Mouse (Mus musculus) adrenal gland, adult 18-20 months (tissue): ENCODE measurements around the gene Sipa1l3. TPM values are rescaled to one million over a fixed set of nuclear protein-coding genes. Genes with fewer than 3 reads are reported as not detected.

Experiments
- DNase-seq, 2 experiments: peaks; one replicate each; pipeline ENCODE4 v3.0.0; 2021 to 2022; ENCODE audit warnings: low spot score in 2 of 2
- total RNA-seq, 2 experiments: library from RNA; stranded (reverse); gene quantifications; 1 replicate in 1 of 2; 2 replicates in 1 of 2; pipeline ENCODE4 v1.2.3; 2021

Sipa1l3 gene
- total RNA-seq, 2 experiments from 2014 or later = 23.5 to 42.5 TPM

DNA sequence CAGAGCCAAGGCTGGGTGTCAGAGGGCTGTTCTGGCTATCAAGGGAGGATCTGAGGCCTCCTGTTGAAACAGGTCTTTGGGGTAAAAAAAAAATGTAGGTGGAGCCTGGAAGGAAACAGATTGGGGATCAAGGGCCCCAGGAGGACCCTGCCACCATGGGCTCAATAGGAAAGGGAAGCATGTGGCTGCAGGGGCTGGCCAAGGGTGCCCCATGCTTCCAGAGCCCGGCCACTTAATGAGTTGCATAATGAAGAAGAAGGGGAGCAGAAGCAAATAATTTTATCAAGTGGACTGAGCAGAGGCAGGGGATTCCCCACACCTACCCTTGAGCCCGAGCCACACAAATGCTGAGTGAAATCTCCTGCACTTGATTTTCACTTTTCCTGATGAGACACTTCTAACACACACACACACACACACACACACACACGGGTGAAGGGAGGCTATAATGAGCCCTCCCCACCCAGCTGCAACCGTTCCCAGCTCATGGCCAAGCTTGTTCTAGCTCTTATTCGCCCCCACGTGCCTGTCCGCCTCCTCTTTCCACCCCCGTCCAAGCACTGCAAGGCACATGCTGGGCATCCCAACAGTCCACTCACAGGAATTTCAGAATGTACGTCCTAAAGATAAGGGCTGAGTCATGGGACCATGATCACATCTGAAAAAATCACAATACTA is 6.7 kb downstream of the Sipa1l3 start:
- peak in 1 of 2 experiments; percentile 39 for DNase-seq

DNA sequence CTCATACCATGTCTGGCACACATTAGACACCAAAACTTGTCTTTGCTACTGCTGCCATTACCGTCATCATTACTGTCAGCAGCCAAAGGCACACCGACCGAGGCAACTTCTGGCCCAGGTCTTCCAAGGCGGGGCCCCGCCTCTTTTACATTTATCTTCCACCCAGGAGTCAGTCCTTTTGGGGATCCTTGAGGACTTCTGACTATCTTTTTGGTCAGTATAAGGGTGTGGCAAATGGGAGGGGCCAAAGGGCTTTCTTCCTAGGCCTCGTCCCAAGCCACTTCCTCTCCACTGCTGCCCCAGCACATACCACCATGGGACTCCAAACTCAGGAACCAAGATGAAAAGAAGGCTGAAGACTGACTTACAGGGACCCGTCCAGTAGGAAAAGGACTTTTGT is 9.9 kb downstream of the Sipa1l3 start:
- DNase-seq = no peak

DNA sequence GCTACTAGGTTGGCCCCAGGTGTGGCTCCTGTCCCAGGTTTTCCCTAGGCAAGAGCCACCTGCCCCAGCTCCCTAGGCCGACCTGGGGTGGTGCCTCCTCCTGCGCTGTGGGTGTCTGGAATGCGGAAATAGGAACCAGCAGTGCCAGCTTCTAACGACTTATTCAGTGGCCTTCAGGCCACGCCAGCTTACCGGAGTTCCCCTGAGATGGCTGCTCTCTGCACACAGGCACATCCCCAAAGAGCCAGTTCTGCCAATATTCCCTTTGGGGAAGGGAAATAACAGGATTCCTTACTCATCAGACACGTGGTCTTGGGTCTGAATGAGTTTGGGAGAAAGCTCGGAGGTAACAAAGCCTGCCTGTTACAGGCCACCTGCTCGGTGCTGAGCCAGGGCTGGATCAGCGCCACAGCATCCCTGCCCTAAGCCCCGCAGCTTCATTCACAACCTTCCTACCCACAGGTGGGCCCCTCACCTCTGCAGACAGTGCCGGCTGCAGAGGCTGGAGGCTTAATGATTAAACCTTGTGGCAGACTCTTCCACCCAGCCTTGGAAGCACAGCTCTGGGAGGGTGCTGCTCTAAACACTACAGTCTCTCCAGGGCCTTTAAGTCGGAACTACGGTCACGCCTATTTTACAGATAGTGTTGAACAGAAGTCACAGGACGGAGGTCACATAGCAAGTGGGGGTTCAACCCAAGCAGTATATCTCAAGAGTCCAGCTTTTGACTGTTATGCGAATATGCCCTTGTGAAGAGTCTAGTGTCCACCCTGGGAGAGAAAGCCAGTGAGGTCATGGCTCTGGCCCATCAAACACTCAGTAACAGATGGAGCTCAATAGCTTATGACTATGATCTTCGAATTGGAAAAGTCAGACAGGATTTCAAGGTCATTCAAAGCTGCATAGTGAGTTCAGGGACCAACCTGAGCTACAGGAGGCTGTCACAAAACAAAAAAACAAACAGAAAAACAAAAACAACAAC is 12.8 kb downstream of the Sipa1l3 start:
- no peak for DNase-seq

DNA sequence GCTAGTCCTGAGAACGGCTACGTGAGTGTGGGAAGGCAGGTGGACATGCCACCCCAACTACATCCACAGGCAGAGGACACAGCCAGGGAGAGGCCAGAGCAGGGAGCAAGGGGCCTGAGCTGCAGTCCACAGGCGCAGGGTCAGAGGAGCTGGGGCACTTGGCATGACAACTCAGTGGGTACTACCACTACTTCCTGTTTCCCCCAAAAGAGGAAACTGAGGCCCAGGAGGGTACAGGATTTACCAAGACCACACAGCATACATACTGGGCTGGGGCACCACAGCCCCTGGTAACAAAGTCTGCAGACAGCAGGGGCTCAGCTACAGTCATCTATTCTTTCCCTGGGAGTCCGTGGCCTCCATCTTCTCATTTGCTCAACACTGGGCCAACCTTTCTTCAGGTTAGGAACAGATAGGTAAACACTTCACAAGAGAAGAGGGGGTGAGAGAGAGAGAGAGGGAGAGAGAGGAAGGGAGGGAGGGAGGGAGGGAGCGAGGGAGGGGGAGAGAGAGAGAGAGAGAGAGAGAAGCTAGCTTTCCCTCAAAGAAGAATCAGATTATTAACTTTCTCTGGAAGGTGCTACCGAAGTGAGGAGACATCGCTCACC is 13.7 kb downstream of the Sipa1l3 start:
- DNase-seq = no peak

DNA sequence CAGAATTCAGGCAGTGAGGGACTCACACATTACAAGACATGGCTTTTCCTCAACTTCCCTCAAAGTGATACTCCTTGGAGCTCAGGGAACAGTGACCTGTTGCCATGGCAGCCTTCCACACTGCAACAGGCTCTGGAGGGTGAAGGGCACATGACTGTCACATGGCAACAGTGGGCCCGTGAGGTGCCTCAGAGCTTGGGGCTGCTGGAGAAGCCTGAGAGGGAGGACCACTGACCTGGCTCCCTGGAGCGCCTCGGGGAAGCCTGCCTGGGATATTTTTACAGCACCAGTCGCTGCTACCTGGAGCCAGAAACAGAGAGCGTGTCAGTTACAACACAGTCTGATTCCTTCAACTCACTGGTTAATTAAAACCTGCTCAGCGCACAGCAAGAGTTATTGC is 14.8 kb downstream of the Sipa1l3 start:
- DNase-seq = no peak

DNA sequence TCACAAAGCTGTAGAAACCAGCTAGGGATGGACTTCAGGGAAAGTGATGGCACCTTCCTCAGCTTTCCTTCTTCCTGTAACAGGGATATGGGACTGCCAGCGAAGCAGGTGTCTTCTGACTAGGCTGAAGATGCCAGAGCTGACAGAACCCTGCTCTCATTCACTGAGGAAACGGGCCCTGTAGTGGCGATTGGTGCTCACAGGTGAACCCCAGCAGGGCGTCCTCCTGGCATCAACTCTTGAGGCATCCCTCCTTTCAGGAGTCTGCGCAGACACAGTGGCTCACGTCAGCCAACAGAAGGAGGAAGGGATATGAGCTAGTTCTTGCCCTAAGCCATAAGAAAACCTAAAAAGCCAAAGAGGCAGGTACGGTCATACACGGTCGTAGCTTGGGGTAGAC is 17.2 kb downstream of the Sipa1l3 start:
- no peak for DNase-seq

DNA sequence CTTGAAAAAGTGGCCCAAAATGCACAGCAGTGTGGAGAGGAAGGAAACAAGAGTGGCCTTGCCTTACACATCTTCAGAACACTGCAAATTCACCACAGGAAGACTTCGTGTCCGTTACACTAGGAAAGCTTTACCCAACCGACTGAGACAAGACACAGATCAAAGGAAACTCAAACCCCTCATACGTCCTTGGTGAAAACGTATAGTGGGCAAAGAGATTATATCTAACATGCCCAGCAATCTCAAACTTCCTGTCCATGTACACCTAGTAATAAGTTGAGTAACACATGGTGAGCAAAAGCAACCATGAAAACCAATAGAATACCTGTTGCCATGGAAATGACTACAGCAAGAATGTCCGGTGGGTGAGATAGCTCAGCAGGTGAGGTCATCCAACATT is 19.4 kb downstream of the Sipa1l3 start:
- no peak for DNase-seq

DNA sequence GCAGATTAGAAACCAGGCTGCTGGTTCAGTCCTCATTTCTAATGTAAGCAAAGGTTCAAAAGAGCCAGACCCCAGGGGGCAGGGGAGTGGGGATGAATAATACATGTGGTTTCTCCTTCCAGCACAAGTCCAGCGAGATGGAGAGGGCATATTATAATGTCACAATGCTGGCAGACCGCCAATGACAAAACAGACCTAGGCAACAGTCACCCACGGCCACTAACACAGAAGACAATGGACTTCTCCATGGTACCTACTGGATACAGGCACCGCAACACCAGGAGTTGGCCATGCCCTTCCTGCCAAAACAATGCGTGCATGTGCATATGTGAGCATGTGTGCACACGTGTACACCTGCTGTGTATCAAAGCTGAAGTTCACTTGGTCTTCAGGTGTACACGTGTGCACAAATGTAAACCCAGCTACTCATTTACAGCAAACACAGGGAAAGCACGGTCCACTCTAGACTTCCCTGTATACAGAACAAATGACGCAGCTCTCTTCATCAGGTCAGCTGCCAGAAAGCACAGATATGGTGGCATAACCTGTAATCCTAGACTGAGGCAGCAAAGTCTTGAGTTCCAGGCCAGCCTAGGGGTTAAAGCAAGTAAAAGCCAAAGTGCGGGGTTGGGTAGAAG is 21.4 kb downstream of the Sipa1l3 start:
- DNase-seq = peak; percentile 48 to 56

DNA sequence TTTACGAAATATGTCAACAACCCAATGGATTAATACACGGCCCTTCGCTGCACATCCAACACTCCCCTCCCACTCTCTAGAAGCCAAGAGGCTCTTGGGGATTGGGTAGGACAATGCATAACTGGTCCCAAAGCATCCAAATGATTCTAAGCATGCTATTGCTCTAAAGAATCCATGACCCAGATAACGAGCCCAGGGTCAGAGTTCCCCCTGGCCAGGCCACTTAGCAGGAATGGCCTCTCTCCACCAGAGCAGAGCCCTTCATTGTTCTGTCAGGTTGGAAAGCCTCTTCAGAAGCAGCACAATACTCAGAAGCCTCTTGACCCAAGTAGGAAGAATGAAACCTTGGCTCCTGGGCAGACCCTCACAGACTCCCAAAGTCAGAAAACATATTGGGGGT is 22.1 kb downstream of the Sipa1l3 start:
- DNase-seq = no peak

DNA sequence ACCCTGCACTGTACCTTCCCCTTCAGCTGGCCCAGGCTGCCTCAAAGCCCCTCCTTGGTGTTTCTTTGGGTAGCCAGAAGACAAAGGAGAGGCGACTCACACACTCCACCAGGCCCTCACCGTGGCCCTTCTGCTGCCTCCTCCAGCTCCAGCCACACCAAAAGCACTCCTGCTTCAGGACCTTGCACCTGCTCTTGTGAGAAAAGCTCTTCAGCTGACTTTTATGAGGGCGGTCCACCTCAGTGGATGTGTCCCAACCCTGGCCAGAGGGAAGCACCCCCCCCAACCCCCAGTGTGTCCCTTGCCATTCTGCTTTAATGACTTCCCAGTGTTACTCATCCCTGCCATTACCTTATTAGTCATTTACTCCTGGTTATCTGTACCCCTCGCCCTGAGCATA is 22.6 kb downstream of the Sipa1l3 start:
- DNase-seq = no peak

DNA sequence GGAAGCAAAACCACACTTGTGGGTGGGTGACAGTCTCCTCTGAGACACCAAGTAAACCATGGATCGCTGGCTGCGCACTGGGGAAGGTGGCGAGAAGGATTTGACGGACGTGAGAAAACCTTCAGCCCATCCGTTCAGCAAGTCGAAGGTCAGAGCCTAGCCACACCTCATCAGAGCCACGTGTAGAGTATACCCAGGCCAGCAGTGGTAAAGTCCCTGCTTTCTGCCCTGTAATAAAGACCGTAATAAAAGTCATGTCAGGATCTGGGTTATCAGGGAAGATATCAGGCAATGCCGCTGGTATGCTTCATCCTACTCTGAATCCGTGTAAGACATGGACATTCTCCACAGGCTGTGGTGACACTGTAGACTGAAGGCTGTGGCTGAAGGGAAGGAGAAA is 23.6 kb downstream of the Sipa1l3 start:
- DNase-seq = no peak

DNA sequence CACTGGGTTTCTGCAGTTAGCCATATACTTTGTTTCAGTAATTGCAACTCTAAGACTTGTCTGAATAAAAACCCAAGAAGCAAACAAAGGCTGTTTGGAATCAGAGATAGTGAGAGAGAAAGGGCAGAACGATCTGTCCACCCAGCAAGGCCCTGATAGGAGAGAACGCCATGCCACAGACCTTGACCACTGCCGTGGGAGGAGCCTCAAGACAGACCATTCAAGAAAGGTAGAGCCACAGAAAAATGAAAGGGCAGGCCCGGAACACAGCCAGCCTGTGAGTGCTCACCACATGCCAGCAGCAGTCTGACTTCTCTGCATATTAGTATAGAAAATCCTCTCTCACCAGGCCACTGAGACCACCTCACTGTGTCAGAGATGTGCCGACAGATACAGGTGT is 24.4 kb downstream of the Sipa1l3 start:
- no peak for DNase-seq

DNA sequence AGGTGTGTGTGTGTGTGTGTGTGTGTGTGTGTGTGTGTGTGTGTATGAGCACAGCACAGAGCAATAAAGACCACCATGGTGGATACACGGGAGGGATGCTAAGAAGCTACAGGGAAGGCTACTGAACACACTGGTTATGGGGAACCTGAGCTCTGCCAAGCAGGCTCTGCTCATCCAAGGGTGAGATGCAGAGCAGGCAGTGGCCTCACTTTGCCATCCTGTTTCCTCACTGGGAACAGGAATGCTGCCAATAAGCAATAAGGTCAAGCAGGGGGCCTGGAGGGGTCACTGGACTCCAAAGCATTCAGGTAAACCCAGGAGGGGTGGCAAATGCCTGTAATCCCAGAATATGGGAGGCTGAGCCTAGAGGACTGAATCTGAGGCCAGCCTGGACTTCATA is 25.4 kb downstream of the Sipa1l3 start:
- no peak for DNase-seq

DNA sequence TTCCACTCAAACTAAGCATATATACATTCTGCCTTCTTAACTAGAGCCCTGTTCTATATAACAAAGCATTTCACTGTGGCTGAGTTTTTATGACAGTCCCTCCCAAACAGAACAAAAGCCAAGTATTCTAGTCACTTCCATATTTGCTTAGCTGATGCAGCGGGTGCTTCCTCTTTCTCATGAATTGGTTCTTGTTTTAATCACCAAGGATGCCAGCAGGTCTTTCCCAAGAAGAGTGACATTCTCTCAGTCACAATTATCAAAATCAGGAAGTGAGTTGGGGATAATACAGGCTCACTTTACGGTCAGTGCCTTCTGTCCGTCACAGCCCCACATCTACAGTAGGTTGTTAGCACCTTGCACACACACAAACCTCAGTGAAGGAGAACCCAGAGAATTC is 26.6 kb downstream of the Sipa1l3 start:
- DNase-seq = no peak

DNA sequence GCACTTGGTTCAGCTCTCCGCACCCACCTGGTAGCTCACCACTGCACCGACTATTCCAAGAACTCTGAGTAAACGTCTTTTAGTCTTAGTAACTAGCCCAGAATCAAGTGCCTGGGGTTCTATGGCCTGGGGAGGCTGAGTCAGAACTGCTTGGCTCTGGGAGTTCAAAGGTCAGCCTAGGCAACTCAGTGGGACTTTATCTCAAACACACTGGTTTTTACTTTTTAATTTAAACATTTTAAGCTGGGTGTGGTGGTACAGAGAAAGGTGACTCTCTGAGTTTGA is 27.0 kb downstream of the Sipa1l3 start:
- DNase-seq = no peak

DNA sequence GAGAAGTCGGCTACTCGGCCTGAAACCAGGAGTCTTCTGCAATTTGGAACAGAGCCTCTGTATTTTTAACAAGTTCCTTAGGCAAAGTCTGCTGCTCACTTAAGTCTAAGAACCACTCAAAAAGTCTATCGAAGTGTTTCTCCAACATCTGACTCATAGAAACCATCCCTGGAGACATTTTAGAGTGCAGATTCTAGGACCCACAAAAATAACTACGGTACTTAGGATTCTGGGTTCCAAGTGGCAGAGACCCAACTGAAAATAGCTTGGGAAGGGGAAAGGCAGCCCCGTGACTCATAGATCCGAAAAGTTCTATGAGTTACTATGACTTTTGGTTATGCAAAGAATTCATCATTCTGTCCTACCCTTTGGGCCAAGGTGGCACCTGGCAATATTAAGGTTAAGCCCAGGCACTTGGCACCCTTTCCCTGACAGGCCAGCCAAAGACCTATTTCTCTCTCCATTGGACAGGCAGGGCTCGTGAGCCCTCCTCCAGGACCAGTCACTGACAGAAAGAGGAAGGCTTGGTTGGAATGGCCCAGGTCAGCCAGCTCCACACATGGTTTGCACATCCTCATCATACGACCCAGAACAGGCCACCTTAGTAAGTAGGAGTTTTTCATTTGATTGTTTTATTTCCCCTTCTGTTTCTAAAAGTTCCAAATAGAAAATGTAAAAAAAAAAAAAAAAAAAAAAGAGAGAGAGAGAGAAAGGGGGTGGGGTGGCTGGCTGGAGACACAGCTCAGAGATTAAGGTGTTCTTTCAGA is 27.6 kb downstream of the Sipa1l3 start:
- no peak for DNase-seq

DNA sequence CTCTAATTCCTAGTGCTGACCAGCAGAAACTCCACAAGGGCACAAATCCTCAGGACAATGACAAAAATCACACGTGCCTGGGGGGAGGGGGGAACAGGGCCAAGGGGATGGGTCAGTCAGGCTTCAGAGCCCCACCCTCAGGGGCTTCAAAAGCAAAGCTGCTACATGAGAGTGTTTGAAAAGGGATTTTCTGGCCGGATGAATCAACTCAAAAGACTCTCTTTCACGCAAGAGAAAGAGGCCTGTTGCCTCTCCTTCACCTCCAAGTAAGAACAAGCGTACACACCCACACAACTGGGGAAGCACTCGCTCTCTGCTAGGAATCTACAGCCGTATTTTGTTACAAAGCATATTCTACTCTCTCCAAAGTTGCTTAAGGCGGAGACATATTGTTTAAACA is 28.6 kb downstream of the Sipa1l3 start:
- no peak for DNase-seq

DNA sequence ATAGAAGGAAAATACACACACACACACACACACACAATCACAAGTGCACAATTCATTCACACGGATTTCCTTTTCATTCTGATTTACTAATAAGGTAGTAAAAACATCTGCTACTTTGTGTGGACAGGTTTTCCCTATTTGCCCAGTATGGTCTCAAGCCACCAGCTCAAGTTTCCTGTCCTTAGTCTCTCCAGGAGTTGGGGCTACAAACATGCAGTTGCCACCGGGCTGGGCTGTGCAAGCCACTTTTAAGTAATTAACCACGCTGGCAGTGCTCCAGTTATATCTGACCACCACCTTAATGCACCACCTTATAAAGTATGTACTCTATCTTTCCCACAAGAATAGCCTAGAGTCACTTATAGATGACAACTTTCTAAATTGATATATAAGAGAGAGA is 29.1 kb downstream of the Sipa1l3 start:
- DNase-seq = no peak

DNA sequence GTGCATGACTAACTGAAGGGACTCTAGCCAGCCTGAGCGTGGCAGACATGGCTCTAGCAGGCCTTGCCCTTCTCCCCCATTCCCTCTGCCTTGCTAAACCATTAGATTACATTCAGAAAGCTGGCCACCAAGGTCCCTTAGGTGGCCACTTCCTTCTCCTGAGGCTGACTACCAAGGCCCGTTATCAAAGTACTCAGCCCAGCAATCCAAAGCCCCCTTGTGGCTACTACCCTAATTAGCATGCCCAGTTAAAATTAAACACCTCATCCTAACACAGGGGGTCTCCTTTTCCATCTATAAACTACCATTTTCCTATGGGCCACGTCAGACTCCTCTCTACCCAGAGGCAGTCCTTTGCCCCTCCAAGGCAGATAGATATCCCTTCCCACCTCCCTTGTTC is 31.7 kb downstream of the Sipa1l3 start:
- DNase-seq = no peak

DNA sequence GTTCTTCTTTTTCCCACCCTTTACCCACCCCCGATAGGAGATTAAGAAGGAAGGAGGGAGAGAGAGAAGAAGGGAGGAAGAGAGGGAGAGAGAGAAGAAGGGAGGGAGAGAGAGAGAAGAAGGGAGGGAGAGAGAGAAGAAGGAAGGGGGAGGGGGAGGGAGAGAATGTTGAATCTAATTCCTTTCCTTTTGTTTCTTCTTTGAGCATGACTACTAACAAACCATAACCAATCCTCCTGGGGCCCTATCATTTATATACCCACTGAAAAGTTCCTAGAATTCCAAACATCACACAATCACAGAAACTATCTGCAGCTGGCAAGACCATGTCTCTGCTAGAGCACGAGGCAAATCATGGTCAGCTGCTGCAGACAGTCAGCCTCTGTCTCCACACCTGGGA is 32.7 kb downstream of the Sipa1l3 start:
- no peak for DNase-seq

DNA sequence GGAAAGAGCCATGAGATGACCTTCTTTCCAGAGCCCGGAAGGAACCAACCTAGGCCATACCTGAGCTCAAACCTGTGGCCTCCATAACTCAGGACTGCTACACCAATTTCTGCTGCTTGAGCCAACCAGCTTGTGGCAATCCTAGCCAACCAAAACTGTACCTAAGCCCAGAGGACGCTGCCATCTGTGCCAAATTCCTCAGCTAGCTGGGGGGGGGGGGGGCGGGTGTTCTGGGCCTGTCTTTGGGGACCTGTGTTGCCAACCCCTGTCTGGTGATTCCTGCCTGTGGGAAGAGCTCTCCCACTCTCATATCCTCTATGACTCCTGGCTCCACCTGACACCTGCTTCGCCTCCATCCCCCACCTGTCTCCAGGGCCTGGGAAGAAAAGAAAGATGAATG is 34.9 kb downstream of the Sipa1l3 start:
- DNase-seq = no peak
